Mouse (Mus musculus) kidney, adult 10 weeks (tissue): ENCODE data around the gene Gm8374. TPM values are rescaled to one million over a fixed set of nuclear protein-coding genes. Genes with fewer than 3 reads are reported as not detected.

Experiments
- polyA plus RNA-seq: library from polyadenylated mRNA; stranded (reverse); fragments of 350-450 nt; fragmentation: Illumina TruSeq; extraction: RNeasy Lipid Tissue Mini Kit (QIAGEN cat#74804); gene quantifications from one replicate; pipeline ENCODE4 v1.2.3, GENCODE M21; 2014; ENCODE audit warnings: low read depth, low replicate concordance

Gm8374 gene
- not detected for polyA plus RNA-seq

GRCm38 (mm10) chr14:7365034-7365433, at the start of gene Gm8374:
Gm8374 (minus strand) TSS chr14:7365134.

GRCm38 (mm10) chr14:7332295-7332694, 32.6 kb downstream of the Gm8374 start, which contains the start of gene Gm5797:
Gm5797 (minus strand) TSS chr14:7332395.

GRCm38 (mm10) chr14:7314661-7315060, 50.3 kb downstream of the Gm8374 start, which contains the start of gene Gm3739:
Gm3739 (minus strand) TSS chr14:7315049.

Other genes with a start within 250 kb of the Gm8374 start
- gene Gm6676, start 239.7 kb downstream of the Gm8374 start, polyA plus RNA-seq: not detected
- 1.7 TPM for gene Gm3512, start 190.6 kb downstream of the Gm8374 start, polyA plus RNA-seq
- gene Gm16434, start 170.6 kb downstream of the Gm8374 start, polyA plus RNA-seq: not detected
- gene Gm3727, start 100.4 kb downstream of the Gm8374 start, polyA plus RNA-seq: not detected
- not detected for gene Gm3739, start 50.1 kb downstream of the Gm8374 start, polyA plus RNA-seq
- gene Gm5797, start 32.7 kb downstream of the Gm8374 start, polyA plus RNA-seq: not detected
- not detected for gene Gm3755, start 85.8 kb upstream of the Gm8374 start, polyA plus RNA-seq
- gene Gm3752, start 118.6 kb upstream of the Gm8374 start, polyA plus RNA-seq: not detected
- gene Gm3558, start 203.4 kb upstream of the Gm8374 start, polyA plus RNA-seq: 0.28 TPM
- gene Gm10338, start 230.5 kb upstream of the Gm8374 start, polyA plus RNA-seq: not detected